8 mouse cellular contexts compared by ENCODE assay signal in the genomic region with DNA sequence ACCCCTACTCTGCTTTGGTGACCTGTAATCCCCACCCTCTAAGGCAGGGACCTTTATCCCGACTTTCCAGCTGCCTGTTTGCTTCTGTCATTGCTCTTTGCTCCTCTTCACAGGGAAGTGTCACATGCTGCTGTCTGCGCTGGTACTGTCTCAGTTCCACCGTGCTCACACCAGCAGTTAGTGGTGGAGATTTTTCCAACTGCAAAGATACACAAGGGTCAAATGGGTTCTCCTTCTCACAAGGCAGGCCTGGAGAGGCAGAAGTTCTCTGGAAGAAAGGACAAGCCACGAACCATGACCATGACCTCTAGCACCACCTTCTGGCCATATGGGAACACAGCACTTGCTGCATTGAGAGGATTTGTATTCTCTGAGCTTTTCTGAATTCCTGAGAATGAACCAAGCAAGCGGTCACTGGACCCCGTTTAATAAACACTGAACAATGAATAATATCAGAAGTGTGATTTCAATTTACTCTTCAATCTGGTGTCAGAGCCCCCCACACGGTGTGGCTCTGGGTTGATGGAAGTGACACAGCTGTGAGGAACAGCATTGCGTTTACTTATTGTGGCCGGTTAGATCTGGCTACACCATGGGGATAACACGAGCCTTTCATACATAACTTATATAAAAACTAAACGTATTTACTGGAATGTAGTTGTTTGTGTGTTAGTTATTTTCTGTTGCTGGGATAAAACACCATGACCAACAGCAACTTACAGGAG. TPM values are rescaled to one million over a fixed set of nuclear protein-coding genes. Genes with fewer than 3 reads are reported as not detected.
DNase-seq lines count a peak whose midpoint lies in the region; ATAC-seq and TF ChIP-seq lines count a peak whose summit lies in the region.

No protein-coding gene starts in this region.

- H3K4me3 ChIP-seq in G1E (ENCODE audit: low read depth, low read length) = no peak overlapping the region
- no peak overlapping the region for H3K4me3 ChIP-seq in intestine, embryonic 14.5 days (ENCODE audit: low read depth, low read length)
- no peak overlapping the region for H3K4me3 ChIP-seq in midbrain, embryonic 16.5 days (ENCODE audit: low read depth, low read length)

- TF ChIP-seq CTCF in G1E (IDR thresholded peaks at IDR 0.05; ENCODE audit: low read depth, low read length) = peak; percentile 76

- no peak overlapping the region for H3K4me2 ChIP-seq in intestine, embryonic 14.5 days (ENCODE audit: low read length)
- H3K4me2 ChIP-seq in midbrain, embryonic 16.5 days (ENCODE audit: low read length) = no peak overlapping the region

- no peak overlapping the region for H3K27ac ChIP-seq in intestine, embryonic 14.5 days (ENCODE audit: low read depth)
- H3K27ac ChIP-seq in midbrain, embryonic 16.5 days (ENCODE audit: low read length) = no peak overlapping the region

- DNase-seq in 416B (ENCODE audit: low read depth) = peak; percentile 78
- DNase-seq in G1E (ENCODE audit: low spot score) = peak; percentile 30
- DNase-seq in cerebellum, adult 8-10 months = peak; percentile 59
- DNase-seq in intestine, embryonic 14.5 days (ENCODE audit: low spot score) = peak; percentile 79
- peak; percentile 68 for DNase-seq in liver
- peak; percentile 29 for DNase-seq in testis, postnatal 14 days (ENCODE audit: low spot score)

- WGBS in intestine, embryonic 14.5 days = 33% methylated on average over 11 of the region's 11 CpGs
- WGBS in midbrain, embryonic 16.5 days = 35% methylated on average over 11 of the region's 11 CpGs

- H3K9ac ChIP-seq in intestine, embryonic 14.5 days (ENCODE audit: low read length) = no peak overlapping the region
- no peak overlapping the region for H3K9ac ChIP-seq in midbrain, embryonic 16.5 days (ENCODE audit: low read depth, low read length)

- H3K36me3 ChIP-seq in G1E (replicated peaks) = no peaks in the 10 kb centered on the region
- no peaks in the 10 kb centered on the region for H3K36me3 ChIP-seq in intestine, embryonic 14.5 days (ENCODE audit: control insufficient read depth, insufficient read depth, low read length)
- no peaks in the 10 kb centered on the region; the same call in 1 of the 2 replicates for H3K36me3 ChIP-seq in midbrain, embryonic 16.5 days (ENCODE audit: control insufficient read depth, insufficient read depth, low read length)

- no peaks in the 10 kb centered on the region for H3K4me1 ChIP-seq in G1E (ENCODE audit: insufficient read depth, low read depth, low read length)
- no peaks in the 10 kb centered on the region for H3K4me1 ChIP-seq in intestine, embryonic 14.5 days (replicated peaks; ENCODE audit: control insufficient read depth, insufficient read depth, low read length)
- H3K4me1 ChIP-seq in midbrain, embryonic 16.5 days (ENCODE audit: control insufficient read depth, insufficient read depth, low read length) = no peaks in the 10 kb centered on the region

- H3K9me3 ChIP-seq in G1E (replicated peaks) = no peaks in the 10 kb centered on the region
- H3K9me3 ChIP-seq in intestine, embryonic 14.5 days (ENCODE audit: control insufficient read depth, low read length) = no peaks in the 10 kb centered on the region
- H3K9me3 ChIP-seq in midbrain, embryonic 16.5 days (replicated peaks; ENCODE audit: control insufficient read depth, low read length, poor library complexity, severe bottlenecking) = no peaks in the 10 kb centered on the region

- H3K27me3 ChIP-seq in G1E (ENCODE audit: insufficient read depth, low read length) = peaks cover 5% of the 10 kb centered on the region; the same call in 1 of the 2 replicates
- no peaks in the 10 kb centered on the region for H3K27me3 ChIP-seq in intestine, embryonic 14.5 days (replicated peaks; ENCODE audit: control insufficient read depth, insufficient read depth, low read length)
- H3K27me3 ChIP-seq in midbrain, embryonic 16.5 days (ENCODE audit: control insufficient read depth, insufficient read depth, low read depth, low read length) = no peaks in the 10 kb centered on the region

- ATAC-seq in G1E (ENCODE audit: extremely low read depth, insufficient number of reproducible peaks, low FRiP score, poor library complexity, severe bottlenecking) = no peak
- ATAC-seq in frontal cortex, adult (ENCODE audit: low TSS enrichment) = peak; percentile 59
- ATAC-seq in intestine, embryonic 14.5 days (replicated peaks; ENCODE audit: low FRiP score, low TSS enrichment, low read depth) = 0 out of 2 replicates have a peak, but pooled peaks have one; percentile 37
- peak; percentile 63 for ATAC-seq in midbrain, embryonic 16.5 days

RNA-seq across cellular contexts. Expression of a gene that starts 32.0 kb away (rescaled TPM):
- not detected in 2 replicates for total RNA-seq in G1E (2014; fragmentation: Nextera tagmentation)
- total RNA-seq in G1E (2017) = not detected in 2 replicates
- not detected in 2 replicates for polyA plus RNA-seq in G1E (2012)
- 0.09 and 0.27 TPM in 2 replicates for polyA plus RNA-seq in intestine, embryonic 14.5 days (2014; fragmentation: Nextera tagmentation; extraction: Ambion mirVana)
- polyA plus RNA-seq in midbrain, embryonic 16.5 days (2015; fragmentation: Nextera tagmentation; extraction: Ambion mirVana) = not detected in 2 replicates

RNA-seq across cellular contexts. Expression of a gene that starts 38.8 kb away (rescaled TPM):
- total RNA-seq in G1E (2014; fragmentation: Nextera tagmentation) (3.3 TPM in 1 of 2 replicates, not detected in the other), G1E (2017) (0.05 and 0.23 TPM in 2 replicates)
- 0.05 and 0.06 TPM in 2 replicates for polyA plus RNA-seq in G1E (2012)
- 21.2 and 24.6 TPM in 2 replicates for polyA plus RNA-seq in intestine, embryonic 14.5 days (2014; fragmentation: Nextera tagmentation; extraction: Ambion mirVana)
- 46.1 and 52.7 TPM in 2 replicates for polyA plus RNA-seq in midbrain, embryonic 16.5 days (2015; fragmentation: Nextera tagmentation; extraction: Ambion mirVana)

Comparison
In these comparisons a context has a peak if more than half of its experiments do, and no peak if none do; other contexts are left out.
1. DNase-seq: peak in every context shown above with its lines; median percentile 79 in intestine, embryonic 14.5 days; 78 in 416B; 68 in liver; 59 in cerebellum, adult 8-10 months; 30 in G1E; 29 in testis, postnatal 14 days.
2. RNA of a gene that starts 38.8 kb away (polyA plus RNA-seq): 46.1 to 52.7 TPM in midbrain, embryonic 16.5 days and 21.2 to 24.6 TPM in intestine, embryonic 14.5 days; 0.05 to 0.06 TPM in G1E; every median in the first group is over 10 times any median in the second.